Mouse (Mus musculus): ENCODE data around the gene Zswim2.
"Not testable (repeated sequence)": the region's sequence is repeated elsewhere in the genome, so short reads cannot be mapped to it uniquely, and the experiment has no call there.

- not testable (repeated sequence) for TF ChIP-seq CTCF, EP300 (IDR thresholded peaks at IDR 0.05; ENCODE audit: low read depth)
Observed at GRCm38 (mm10) chr2:83955393-83955792, 14.4 kb upstream of the Zswim2 start, which contains the start of gene Gm13698.

All from liver, postnatal 0 days (tissue).